Mouse (Mus musculus) intestine, postnatal 0 days (tissue): ENCODE measurements around the gene Eml3. TPM values are rescaled to one million over a fixed set of nuclear protein-coding genes. Genes with fewer than 3 reads are reported as not detected.
"Not testable (repeated sequence)": the region's sequence is repeated elsewhere in the genome, so short reads cannot be mapped to it uniquely, and the experiment has no call there.

Source experiments
- ATAC-seq: fragments of 200-750 bp; cut with Nextera tagmentation; 2 replicates; pipeline ENCODE4 v1.8.0; 2017; ENCODE audit warnings: mild to moderate bottlenecking, moderate TSS enrichment, moderate library complexity
- H3K27ac ChIP-seq: fragments of 300-500 bp; sonication (generic); 2 replicates; pipeline ENCODE4 v1.5.1; 2014; ENCODE audit warnings: mild to moderate bottlenecking, low read depth, low read length, moderate library complexity
- H3K27me3 ChIP-seq: fragments of 300-500 bp; sonication (generic); replicated peaks from 2 replicates; pipeline ENCODE4 v1.6.1; 2014; ENCODE audit warnings: low read length, mixed read lengths; ENCODE audit not compliant: control insufficient read depth, insufficient read depth
- H3K36me3 ChIP-seq: fragments of 300-500 bp; sonication (generic); 2 replicates; pipeline ENCODE4 v1.6.1; 2014; ENCODE audit warnings: mild to moderate bottlenecking, moderate library complexity; ENCODE audit not compliant: control insufficient read depth, insufficient read depth
- H3K4me1 ChIP-seq: fragments of 300-500 bp; sonication (generic); replicated peaks from 2 replicates; pipeline ENCODE4 v1.6.1; 2014; ENCODE audit warnings: antibody characterized with exemption, low read length, mixed read lengths; ENCODE audit not compliant: control insufficient read depth, insufficient read depth
- H3K4me2 ChIP-seq: fragments of 300-500 bp; sonication (generic); replicated peaks from 2 replicates; pipeline ENCODE4 v1.6.1; 2014; ENCODE audit warnings: low read depth, mild to moderate bottlenecking, moderate library complexity
- H3K4me3 ChIP-seq: fragments of 300-500 bp; sonication (generic); 2 replicates; pipeline ENCODE4 v1.5.1; 2014; ENCODE audit warnings: low read depth, low read length
- H3K9ac ChIP-seq: fragments of 300-500 bp; sonication (generic); 2 replicates; pipeline ENCODE4 v1.6.1; 2014; ENCODE audit warnings: mild to moderate bottlenecking, low read depth, low read length
- H3K9me3 ChIP-seq: fragments of 300-500 bp; sonication (generic); 2 replicates; pipeline ENCODE4 v1.6.1; 2016; ENCODE audit warnings: mixed run types; ENCODE audit not compliant: control insufficient read depth
- CTCF ChIP-seq: sonication (generic); IDR thresholded peaks from 2 replicates; pipeline ENCODE4 v1.5.1; 2016; ENCODE audit warnings: low read depth, mild to moderate bottlenecking, control low read depth, antibody characterized with exemption, moderate library complexity
- WGBS: fragments of 180-500 bp; shearing (Covaris S2); extraction: QIAGEN DNeasy Blood & Tissue Kit; methylation state at CpG from one replicate; pipeline ENCODE4 v1.1.7; 2014; 5-methylcytosine and 5-hydroxymethylcytosine counted together
- polyA plus RNA-seq: library from polyadenylated mRNA; unstranded; fragments of >200 nt; fragmentation: Nextera tagmentation; extraction: Ambion mirVana; gene quantifications from 2 replicates; pipeline ENCODE4 v1.2.1, GENCODE M21; 2015

Eml3 gene
- polyA plus RNA-seq, 1 experiment from 2014 or later = 12.0 TPM

DNA sequence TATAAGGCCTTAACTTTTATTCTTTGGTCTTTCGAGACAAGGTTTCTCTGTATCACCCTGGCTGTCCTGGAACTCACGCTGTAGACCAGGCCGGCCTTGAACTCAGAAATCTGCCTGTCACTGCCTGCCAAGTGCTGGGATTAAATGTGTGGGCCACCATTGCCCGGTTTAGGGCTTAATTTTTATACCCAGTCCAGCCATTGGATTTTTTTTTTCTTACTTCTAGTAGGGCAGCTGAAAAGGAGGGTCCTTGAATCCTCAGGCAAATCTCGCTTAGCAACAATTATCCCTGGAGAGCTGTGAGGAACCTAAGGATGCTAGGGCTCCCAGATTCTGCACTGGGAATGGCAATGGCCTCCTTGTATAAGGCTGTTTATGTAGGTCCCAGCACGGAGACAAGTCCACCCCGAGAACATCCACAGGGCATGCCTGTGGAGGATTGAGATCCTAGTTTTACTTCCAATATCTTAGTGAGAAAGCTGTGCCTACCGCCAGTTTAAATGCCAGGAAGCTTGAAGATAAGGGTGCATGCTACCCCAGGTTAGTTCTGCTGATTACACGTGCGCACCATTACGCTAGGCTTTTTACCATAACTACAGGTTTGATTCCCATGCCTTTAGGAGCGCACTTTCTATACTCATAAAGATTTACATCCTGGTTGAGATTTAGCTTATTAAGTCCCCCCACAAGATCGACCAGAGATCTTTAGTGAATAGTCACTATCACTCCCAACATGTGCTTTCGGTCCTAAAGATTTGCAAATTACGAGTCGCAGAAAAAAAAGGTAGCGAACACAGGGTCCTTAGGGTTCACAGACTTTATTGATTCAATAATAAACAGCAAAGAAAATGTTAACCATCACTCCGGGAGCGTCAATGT is 41.5 kb upstream of the Eml3 start:
- 15% methylated on average over 19 of the region's 19 CpGs for WGBS
- H3K4me2 ChIP-seq = peak overlapping the region; percentile 66
- no peaks in the 10 kb centered on the region for H3K27me3 ChIP-seq
- H3K4me1 ChIP-seq = 0 out of 2 replicates have a peak, but pooled peaks cover 3% of the 10 kb centered on the region
- H3K9ac ChIP-seq = peak overlapping the region; percentile 65
- H3K4me3 ChIP-seq = peak overlapping the region; percentile 67
- no peak for TF ChIP-seq CTCF
- H3K9me3 ChIP-seq = no peaks in the 10 kb centered on the region
- peak overlapping the region; percentile 65; the same call in 1 of the 2 replicates for H3K27ac ChIP-seq
- H3K36me3 ChIP-seq = peaks cover 11% of the 10 kb centered on the region
- ATAC-seq = no peak

DNA sequence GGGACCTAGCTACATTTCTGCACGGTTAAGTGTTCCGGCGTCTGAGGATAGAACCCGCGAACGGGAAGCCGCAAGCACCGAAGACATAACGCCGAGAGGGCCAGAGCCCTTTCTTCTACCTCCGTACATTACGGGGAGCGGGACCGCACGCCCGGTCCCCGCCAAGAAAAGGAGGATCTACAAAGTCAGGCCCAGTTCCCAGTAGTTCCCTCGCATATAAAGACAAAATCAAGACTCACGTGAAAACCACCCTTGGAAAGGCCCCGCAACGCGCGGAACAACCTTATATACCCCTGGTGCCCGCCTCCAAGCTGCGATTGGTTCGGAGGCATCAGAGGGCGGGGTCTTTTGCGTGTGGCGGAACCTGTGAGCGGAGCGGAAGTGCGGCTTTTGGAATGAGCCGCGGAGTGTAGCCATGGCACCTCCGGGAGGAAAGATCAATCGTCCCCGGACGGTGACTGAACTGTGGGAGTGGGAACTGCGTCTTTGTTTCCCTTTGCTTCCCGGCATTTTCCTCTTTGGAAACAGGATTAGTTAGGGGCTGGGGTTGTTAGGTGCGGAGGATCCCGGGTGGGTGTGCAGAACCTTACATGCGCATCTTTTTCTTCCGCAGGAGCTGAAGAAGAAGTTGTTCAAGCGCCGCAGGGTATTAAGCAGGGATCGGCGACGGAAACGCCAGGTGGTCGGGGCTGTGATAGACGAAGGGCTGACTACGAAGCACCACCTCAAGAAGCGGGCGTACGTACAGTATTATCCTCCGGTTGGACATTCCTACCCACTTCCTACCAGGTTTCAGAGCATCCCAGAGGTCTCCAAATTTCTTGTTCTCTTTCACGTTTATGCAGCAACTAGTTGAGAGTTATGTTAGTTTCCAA is 40.6 kb upstream of the Eml3 start, which contains the start of the genes 1810009A15Rik and Gm49416:
Gene 1810009A15Rik (plus strand): TSS at position 343 of the 875 bp plus-strand sequence.
Gene Gm49416 (plus strand): TSS at position 416 of the 875 bp plus-strand sequence.
- Histone ChIP-seq H3K27me3 (no peaks in the 10 kb centered on the region), H3K27ac (peak within 1 kb of the TSS; percentile 73; the same call in 1 of the 2 replicates), H3K4me3 (peak within 1 kb of the TSS; percentile 67), H3K9ac (peak within 1 kb of the TSS; percentile 72), H3K4me1 (0 out of 2 replicates have a peak, but pooled peaks cover 3% of the 10 kb centered on the region), H3K36me3 (peaks cover 11% of the 10 kb centered on the region), H3K9me3 (no peaks in the 10 kb centered on the region), H3K4me2 (peak within 1 kb of the TSS; percentile 66)
- peak; percentile 95 for ATAC-seq
- no peak for TF ChIP-seq CTCF
- under 1% methylated on average over 58 of the region's 58 CpGs for WGBS

DNA sequence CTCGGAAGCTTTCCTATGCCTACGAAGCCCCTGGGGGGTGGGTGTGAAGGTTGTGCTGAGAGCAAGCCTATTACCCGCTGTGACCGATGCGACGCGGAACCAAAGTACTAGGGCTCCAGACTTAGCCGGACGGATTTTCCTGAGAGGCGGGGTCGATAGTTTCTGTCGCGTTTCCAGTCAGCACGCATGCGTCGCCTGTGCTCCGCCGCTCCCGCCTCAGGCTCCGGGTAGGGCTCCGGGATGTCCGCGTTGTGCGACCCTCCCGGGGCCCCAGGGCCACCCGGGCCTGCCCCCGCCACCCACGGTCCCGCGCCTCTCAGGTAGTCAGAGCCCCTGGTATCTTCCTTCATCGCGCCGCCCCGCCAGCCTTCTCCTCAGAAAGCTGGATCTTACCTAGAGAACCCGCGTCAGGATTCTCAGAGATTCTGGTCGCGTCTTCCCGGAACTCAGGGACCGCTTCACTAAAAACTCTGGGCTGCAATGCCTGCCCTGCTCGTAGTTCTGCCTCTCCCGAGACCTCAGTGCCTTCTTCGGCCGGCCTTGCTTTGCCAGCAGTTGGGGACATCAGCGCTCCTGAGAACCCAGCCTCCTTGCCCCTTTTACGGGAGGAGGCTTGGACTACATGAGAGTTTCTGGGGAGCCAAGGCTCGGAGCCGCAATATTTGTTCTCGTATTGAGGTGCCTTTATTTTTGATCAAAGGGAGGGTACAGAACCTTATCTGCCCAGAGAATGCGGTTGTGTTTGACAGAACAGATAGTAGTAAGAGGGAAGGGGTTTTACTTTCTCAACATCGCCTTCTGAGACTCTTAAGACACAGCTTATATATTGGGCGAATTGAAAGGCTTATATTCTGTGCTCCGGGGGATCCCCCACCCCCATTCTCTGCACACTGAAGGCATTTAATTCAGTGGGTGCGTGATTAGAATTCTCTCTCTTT is 36.3 kb upstream of the Eml3 start, which contains the start of gene Ints5:
Gene Ints5 (plus strand): TSS at position 177 of the 938 bp plus-strand sequence.
- Histone ChIP-seq H3K27me3 (no peaks in the 10 kb centered on the region), H3K4me2 (peak within 1 kb of the TSS; percentile 73), H3K9me3 (no peaks in the 10 kb centered on the region), H3K4me1 (no peaks in the 10 kb centered on the region), H3K9ac (peak within 1 kb of the TSS; percentile 91), H3K4me3 (peak within 1 kb of the TSS; percentile 93), H3K36me3 (peaks cover 24% of the 10 kb centered on the region), H3K27ac (peak within 1 kb of the TSS; percentile 84)
- ATAC-seq = peak; percentile 35
- no peak for TF ChIP-seq CTCF
- 1% methylated on average over 54 of the region's 54 CpGs for WGBS

DNA sequence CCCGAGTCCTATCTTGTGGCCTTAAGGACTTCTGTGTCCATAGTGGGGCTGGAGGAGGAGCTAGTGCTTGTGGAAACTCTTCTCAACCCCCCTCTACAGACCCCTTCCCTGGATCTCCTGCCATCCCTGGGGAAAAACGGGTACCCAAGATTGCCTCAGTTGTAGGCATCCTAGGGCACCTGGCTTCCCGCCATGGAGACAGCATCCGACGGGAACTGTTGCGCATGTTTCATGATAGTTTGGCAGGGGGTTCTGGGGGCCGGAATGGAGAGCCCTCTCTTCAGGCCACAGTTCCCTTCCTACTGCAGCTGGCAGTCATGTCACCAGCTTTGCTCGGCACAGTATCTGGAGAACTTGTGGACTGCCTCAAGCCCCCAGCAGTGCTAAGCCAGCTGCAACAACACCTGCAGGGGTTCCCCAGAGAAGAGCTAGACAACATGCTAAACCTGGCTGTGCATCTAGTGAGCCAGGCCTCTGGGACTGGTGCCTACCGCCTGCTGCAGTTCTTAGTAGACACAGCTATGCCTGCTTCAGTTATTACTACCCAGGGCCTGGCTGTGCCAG is 33.9 kb upstream of the Eml3 start:
- no peak for TF ChIP-seq CTCF

DNA sequence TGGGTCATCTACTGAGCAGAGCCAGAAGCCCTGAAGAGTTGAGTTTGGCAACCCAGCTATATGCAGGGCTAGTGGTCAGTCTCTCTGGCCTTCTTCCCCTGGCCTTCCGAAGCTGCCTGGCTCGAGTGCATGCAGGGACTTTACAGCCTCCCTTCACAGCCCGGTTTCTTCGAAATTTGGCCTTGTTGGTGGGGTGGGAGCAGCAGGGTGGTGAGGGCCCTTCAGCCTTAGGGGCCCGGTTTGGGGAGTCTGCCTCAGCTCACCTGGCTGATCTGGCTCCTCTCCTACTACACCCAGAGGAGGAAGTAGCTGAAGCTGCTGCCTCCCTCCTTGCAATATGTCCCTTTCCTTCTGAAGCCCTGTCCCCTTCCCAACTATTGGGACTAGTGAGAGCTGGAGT is 33.1 kb upstream of the Eml3 start:
- ATAC-seq, H3K27me3 ChIP-seq, H3K4me3 ChIP-seq, H3K4me1 ChIP-seq, H3K4me2 ChIP-seq, H3K9me3 ChIP-seq, H3K27ac ChIP-seq, H3K9ac ChIP-seq: not testable (repeated sequence)
- H3K36me3 ChIP-seq = peaks cover 14% of the 10 kb centered on the region; the same call in 1 of the 2 replicates
- WGBS = 66% methylated on average over 5 of the region's 5 CpGs

More for the DNA sequence above, 33.9 kb upstream of the Eml3 start:
- H3K9me3 ChIP-seq = no peaks in the 10 kb centered on the region
- H3K27me3 ChIP-seq = no peaks in the 10 kb centered on the region
- no peak for ATAC-seq
- no peak overlapping the region for H3K9ac ChIP-seq
- no peak overlapping the region for H3K4me3 ChIP-seq
- H3K4me2 ChIP-seq = no peak overlapping the region
- WGBS = 88% methylated on average over 9 of the region's 9 CpGs
- no peak overlapping the region for H3K27ac ChIP-seq
- H3K36me3 ChIP-seq = peaks cover 22% of the 10 kb centered on the region
- H3K4me1 ChIP-seq = no peaks in the 10 kb centered on the region

DNA sequence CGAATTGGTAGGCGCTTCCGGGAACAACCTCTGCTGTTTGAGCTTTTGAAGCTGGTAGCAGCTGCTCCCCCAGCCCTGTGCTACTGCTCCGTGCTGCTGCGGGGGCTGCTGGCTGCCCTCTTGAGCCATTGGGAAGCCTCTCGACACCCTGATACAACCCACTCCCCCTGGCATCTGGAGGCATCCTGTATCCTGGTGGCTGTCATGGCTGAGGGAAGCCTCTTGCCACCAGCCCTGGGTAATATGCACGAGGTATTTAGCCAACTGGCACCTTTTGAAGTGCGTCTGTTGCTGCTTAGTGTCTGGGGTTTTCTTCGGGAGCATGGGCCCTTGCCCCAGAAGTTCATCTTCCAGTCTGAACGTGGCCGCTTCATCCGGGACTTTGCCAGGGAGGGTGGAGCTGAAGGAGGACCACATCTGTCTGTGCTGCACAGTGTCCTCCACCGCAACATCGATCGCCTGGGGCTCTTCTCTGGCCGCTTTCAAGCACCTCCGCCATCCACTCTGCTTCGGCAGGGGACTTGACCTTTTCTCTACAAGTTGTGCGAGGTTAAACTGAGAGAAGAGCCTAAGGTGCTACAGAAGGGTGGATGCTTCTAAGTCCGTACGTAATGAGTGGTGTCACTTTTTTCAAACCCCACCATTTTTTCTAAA is 32.0 kb upstream of the Eml3 start:
- H3K27me3 ChIP-seq, H3K9me3 ChIP-seq, H3K4me1 ChIP-seq: not testable (repeated sequence)
- Histone ChIP-seq H3K36me3 (peaks cover 15% of the 10 kb centered on the region), H3K4me2 (peak overlapping the region; percentile 80), H3K4me3 (peak overlapping the region; percentile 99), H3K27ac (peak overlapping the region; percentile 89), H3K9ac (peak overlapping the region; percentile 60)
- WGBS = 18% methylated on average over 21 of the region's 21 CpGs
- ATAC-seq = peak; percentile 55
